Mouse (Mus musculus) erythroid progenitor cell, adult 5-6 weeks (primary cell): ENCODE results near the gene Rasl10a. TPM values are rescaled to one million over a fixed set of nuclear protein-coding genes. Genes with fewer than 3 reads are reported as not detected.
A peak's percentile ranks its signal among the peaks of the same experiment; 100 is the strongest.
"Not testable (repeated sequence)": the region's sequence is repeated elsewhere in the genome, so short reads cannot be mapped to it uniquely, and the experiment has no call there.

Experiments used
- ATAC-seq: replicated peaks from 2 replicates; pipeline ENCODE4 v1.8.0; 2016; ENCODE audit warnings: moderate number of reproducible peaks, mild to moderate bottlenecking, moderate TSS enrichment, inconsistent platforms; ENCODE audit not compliant: poor library complexity, low FRiP score, severe bottlenecking
- total RNA-seq, 2 experiments: library from RNA; stranded (forward) in 1 of 2; stranded (reverse) in 1 of 2; fragments of 150-400 nt in 1 of 2; fragments of 186-747, 209-891 nt in 1 of 2; gene quantifications; 2 replicates each; pipeline versions ENCODE4 v1.2.3 to v1.2.4; 2015 to 2017; ENCODE audit warnings: low replicate concordance in 2 of 2

Gene Rasl10a
- total RNA-seq, 2 experiments from 2014 or later, result not detected

DNA sequence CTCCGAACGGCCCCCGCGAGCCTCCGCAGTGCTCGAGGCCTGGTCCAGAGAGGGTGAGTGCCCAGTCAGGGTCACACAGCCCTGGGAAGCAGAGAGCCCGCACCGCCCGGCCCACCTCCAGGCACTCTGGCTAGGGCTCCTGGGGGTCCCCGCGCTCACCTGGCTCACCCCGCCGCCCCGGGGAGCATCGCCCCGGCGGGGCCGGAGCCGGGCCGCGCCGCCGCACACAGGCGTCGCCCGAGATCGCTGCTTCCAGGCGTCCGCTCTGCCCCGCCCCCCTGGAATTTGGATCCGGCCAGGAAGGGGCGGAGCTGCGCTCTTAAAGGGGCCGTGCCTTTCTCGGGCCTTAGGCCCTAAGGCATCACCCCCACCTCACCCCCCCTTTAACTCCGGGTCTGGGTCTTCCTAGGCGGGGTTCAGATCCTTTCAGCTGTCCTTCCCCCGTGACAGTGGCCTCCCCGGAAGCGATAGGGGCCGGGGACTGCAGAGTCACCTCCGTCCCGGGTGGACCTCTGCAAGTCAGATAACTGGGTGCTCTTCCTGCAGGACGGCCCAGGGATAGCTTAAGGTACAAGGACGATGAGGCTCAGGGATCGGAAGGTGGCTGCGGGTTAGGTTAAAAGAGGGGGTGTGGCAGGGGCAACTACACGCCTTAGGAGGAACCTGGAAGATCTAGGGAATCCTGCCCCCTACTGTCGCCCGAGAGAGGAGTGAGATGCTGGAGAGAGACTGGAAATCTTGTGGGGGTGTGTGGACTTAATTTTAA, 7.3 kb downstream of the Rasl10a start, which contains the start of gene Gas2l1:
Gas2l1 (minus strand) TSS at position 272 of the 766 bp plus-strand sequence.
- peak; percentile 89 for ATAC-seq

DNA sequence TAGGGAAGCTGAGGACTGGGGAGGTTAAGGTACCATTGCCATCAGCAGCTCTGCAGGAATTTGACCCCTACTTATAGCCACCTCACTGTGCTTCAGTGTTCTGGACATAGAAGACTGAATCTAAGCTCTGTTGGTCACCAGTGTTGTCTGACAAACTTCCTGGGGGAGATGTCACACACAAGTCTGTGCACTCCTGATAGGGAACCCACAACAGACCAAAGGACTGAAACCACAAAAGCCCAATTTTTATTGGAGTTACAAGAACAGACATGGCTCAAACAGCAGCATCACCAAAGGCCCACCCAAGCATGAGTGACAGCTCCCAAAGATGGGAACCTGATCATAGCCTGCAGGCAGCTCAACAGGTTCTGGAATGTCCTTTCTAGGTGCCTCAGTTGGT, 9.1 kb downstream of the Rasl10a start:
- no peak for ATAC-seq

DNA sequence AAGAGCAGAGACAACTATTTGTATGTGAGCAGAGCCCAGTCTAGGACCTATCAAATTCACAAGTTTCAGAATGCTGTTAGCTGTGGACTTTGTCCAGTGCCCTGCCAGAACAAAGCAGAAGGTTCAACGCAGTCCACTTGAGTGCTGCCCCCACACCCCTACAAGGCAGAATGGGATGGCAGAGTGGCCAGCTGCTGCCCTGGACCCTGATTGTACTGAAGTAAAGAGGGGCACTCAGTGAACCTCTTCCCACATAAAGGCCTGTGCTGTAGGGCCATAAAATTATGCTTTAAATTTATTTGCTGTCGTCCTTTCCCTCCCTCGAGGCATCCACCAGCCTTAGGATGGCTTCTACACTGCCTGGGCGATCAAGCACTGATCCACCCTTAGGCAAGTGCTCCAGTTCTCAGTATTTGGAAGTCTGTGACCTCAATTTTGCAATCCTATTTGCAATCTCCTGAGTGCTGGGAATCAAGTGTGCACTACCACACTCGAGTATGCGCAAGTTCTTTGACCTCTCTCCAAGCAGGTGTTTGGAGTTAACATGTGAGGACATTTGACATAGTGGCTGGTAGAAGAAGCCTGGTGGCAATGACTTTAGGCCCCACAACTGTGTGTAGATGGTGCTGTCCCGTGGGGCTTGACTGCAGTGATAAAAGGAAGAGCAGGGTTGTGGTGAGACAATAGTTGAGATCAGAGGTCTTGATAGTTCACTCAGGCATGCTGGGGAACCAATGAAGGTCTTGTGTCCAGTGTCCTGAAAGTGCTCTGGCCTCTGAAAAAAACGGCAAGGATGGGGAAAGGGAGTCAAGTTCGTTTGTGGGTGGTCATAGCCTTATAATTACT, 10.4 kb downstream of the Rasl10a start:
- ATAC-seq, result no peak

DNA sequence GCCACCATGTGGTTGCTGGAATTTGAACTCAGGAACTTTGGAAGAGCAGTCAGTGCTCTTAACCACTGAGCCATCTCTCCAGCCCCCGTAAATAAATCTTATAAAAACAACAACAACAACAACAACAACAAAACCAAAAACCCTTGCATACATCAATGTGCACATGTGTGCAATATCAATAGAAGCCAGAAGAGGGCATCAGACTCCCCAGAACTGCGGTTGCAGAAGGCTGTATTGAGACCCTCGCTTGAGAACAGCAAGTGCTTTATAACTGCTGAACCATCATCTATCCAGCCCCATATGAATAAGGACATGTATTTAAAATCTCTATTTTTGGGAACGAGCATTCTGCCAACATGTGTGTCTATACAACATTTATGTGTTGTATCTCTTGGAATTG, 17.0 kb downstream of the Rasl10a start:
- ATAC-seq, result 0 out of 2 replicates have a peak, but pooled peaks have one; percentile 63

DNA sequence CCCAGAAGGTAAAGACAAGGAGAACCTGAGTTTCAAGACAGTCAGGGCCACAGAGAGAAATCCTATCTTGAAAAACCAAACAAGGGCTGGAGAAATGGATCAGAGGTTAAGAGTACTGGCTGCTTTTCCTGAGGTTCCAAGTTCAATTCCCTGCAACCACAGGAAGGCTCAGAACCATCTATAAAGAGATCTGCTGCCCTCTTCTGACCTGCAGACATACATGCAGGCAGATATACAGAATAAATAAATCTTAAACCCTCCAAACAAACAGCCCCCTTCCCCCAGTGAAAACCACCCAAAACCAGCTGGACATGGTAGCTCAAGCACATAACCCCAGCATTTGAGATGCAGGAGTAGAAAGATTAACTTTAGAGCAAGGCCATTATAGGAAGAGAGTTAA, 17.8 kb downstream of the Rasl10a start:
- ATAC-seq, result no peak

DNA sequence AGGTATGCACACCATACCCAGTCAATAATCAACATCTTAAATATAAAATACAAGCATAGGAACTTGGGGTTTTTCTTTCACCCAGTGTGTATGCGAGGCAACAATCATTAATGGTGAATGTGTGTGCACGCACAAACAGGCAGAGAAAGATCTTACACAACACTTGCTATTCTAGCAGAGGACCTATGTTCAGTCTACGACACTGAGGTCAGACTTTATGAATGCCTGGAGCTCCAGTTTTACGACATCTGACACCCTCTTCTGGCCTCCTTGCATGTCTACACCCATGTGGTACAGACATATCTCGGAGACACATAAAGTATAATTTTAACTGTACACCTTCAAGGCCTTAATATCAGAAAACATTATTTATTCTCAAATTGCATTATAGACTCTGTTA, 18.9 kb downstream of the Rasl10a start:
- not testable (repeated sequence) for ATAC-seq

DNA sequence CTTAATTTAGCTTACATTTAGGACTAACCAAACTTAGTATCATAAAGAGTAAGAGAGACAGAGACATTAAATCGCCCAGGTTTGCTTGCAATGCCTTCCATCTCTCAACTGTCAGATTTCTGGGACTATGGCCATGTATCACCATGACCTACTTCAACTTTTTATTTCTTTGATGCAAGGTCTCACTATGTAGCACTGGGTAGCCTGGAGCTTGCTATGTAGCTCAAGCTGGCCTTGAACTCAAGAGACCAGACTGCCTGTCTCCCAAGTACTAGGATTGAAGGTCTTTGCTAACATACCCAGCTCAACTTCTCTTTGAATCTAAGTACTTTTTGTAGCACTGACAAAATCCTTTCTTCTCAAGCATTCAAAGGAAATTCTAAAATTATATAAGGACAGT, 31.2 kb downstream of the Rasl10a start:
- ATAC-seq, result no peak

DNA sequence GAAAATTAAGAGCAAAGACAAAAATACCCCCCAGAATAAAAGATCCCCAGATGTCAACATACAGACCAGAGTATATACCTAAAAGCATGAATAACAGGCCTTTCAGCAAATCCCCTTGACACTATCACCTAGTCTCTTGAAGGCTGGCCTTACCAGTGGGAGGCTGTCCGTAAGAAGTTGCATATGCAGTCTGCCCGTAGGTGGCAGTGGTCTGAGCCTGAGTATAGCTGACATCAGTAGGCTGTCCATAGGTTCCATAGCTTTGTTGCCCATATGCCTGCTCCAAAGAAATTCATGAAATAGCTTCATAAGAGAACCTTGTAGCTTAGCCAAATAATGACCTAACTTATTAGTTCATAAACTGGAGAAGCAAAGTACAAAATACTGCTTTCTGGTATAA, 33.8 kb downstream of the Rasl10a start:
- ATAC-seq, result no peak

DNA sequence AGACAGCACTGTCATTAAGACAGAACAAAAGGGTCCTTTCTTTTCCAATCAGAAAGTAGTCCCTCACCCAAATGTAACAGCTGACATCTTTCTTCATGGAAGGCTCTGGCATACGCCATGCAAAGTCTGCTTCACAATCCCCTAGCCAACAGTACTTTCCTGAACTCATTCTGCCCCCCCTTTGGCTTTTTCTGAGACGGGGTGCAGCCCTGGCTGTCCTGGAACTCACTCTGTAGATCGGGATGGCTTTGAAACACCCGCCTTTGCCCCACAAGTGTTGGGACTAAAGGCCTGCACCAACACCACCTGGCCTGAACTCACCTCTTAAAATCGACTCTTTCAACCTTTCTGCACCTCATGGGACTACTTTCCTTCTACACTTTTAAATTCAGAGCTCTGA, 37.9 kb downstream of the Rasl10a start:
- ATAC-seq, result no peak

DNA sequence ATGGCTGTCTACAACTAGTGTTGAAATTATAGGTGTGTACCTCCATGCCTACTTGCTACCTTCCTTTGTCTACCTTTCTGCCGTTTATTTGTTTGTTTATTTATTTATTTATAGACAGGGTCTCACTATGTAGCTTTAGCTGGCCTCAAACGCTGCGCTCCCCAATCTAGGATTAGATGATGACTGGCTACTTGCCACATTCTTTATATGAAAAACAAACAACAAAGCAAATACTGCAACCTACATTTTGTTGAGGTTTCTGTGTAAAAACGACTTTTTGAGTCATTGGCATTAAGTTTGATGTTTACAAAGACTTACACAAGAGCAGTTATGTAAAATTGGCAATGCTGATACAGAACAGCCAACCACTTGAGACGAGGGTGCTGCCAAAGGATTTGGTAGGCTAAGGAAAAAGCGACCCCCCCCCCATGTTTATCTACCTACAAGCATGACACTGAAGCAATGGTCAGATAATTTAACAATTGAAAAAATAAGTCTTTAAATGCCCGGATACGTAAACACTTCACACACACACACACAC, 38.6 kb downstream of the Rasl10a start:
- ATAC-seq, result no peak

DNA sequence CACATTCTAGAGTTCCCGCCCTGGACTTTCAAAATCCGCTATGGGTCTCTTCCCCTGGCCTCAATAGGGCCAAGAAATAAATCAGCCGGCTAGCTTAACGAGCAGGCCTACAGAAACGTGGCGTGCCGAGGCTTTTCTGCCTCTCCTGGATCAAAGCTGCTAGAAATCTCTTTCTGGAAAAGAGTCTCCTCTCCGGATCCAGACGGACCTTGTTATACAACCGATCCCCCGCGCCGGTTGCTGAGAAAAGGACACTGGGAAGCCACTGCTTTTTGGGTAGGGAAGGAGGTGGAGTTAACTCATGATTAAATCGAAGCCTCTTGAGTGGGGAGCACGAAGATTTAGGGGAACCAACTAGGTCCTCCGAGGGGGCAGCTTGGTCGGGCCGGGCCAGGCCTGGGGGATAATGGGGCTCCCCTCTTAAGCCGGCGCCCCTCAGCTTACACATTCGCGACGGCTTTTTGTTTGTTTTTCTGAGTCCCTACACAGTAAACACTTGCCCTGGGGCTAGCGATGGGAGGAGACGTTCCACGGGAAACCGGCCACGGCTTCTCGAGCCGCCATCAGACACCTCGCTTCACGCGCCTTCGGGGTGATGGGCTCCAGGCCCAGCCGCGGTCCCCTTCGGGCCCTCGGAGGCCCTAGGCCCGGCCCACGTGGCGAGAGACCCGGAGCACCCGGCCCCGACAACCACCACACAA, 40.3 kb downstream of the Rasl10a start:
- peak; percentile 28; the same call in 1 of the 2 replicates for ATAC-seq

DNA sequence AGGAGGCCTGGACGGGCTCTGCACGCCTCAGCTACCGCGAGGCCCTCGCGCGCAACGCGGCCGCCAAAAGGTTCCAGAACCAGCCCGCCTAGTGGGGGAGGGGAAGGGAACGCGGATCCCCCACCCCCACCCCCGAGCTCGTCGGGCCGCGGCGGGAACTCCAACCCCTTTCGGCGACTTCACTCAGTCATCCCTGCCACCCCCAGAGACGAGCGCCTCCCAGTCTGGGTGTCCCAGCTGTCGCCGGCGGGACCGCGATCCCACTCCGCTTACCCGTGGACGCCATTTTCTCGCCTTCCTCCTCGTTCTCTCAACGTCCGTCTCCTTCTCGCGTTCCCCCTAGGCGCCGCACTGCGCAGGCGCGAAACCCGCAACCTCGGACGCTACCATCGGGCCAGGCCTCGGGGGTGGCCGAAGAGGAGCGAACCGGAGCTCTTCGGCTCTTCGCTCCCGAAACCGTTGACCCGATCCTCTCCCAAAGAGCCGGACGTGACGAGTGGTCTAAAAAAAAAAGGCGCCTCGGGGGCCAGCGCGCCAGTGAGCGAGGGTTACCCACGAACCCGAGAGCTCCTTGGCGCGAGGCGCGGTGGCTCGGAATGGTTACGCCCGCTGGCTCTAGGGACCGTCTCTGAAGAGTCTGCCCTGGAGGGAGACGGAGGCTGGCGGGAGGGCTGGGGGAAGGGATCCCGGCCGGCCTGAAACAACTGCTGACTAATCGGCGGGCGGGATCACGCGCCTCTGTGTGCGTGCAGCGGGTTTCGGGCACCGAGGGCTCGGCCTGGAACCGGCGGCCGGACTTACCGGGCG, 41.0 kb downstream of the Rasl10a start, which contains the start of the genes Rhbdd3 and Ewsr1:
Rhbdd3 (plus strand) TSS at position 191 of the 807 bp plus-strand sequence.
Ewsr1 (minus strand) TSS at position 531 of the 807 bp plus-strand sequence.
- peak; percentile 83 for ATAC-seq

DNA sequence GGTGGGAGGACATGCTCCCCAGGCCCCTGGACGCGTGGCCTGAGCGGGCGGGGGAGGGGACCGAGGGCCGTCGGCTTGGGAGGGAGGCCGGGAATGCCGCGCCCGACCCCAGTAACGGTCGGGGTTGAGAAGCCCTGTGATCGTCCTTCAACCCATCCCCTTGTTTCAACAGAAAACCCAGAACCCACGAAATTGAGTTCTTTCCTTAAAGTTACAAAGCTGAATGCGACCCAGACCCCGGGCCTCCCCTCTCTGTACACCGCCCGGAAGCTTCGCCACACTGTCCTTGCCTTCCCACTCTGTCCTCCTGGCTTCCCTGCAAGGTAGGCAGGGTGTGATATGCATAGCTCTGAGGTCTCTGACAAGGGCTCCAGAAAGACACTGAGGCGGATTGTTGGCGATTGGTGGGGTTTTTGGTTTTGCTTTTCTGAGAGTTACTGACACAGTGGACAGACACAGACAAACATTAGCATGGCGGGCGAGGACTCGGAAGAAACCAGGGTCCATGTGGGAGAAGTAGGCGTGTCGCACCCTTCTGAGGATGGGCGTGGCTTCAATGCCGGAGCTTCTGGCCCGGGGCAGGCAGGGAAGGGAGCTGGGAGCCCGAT, 41.8 kb downstream of the Rasl10a start:
- peak; percentile 73 for ATAC-seq

DNA sequence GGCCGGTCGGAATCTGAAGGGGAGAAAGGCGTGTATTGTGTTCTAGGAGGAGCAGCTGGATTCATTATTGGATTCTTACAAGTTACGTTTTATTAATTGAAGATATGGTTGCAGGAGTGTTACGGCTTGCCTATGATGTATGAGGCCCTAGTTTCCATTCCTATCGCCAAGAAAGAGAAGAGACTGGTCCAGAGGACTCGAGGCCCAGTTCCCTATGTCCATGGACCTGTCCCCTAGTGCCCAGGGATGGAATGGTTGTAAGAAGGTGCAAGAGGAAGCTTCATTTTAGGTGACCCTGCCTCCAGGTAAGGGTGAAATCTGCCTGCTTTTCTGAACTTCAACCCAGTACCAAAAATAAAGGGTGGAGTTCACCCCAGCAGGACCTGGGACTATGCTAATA, 42.4 kb downstream of the Rasl10a start:
- no peak for ATAC-seq

DNA sequence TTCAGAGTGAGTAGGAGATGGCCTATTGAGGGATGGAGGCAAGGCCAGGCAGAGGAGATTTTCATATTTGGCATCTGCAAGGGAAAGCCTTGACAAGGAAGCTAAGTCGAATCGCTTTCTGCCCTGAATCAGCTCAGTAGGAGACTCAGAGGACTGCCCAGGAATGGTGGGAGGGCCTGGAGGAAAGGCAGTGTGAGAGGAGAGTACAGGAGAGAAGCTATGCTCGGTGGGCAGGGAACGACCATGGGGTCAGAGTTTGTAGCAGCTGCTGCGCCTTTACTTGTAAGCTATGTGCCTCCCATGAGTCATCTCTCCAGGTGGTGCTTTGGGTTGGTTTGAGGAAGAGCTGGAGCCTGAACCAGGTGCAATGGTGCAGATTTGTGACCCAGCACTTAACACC, 42.9 kb downstream of the Rasl10a start:
- no peak for ATAC-seq

DNA sequence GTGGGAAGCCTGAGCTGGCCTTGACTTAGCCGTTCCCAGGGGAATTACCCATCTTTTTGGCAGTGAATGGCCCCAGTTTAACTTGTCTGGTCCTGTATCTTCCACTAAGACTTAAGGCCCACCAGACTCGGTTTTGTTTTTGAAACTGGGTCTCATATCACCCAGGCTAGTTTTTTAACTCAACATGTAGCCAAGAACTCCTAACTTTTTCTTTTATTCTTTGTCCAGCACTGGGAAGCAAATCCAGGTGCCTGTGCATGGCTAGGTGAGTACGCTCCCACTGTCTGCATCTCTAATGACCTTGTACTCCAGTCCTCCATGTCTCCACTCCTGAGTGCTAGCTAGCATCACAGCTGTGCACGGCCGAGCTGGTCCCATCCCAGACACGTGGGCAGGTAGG, 43.7 kb downstream of the Rasl10a start:
- ATAC-seq, result no peak

DNA sequence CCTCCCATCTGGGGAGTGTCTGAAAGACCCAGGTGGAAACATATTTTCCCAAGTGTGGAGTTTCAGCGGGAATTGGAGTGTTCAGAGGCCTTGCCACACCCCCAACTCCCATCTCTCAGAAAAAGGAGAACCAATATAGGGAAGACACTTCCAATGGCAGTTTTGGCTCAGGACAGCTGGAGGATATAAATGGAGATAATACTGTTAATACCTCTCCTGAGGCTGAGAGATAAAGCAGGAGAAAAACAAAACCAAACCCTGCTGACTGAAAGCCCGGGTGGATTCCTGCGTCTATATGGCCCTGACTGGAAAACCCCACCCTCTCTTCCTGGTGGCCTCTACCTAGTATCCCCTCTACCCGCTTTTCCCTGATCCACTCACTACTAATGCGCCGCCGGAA, 44.5 kb downstream of the Rasl10a start:
- no peak for ATAC-seq

DNA sequence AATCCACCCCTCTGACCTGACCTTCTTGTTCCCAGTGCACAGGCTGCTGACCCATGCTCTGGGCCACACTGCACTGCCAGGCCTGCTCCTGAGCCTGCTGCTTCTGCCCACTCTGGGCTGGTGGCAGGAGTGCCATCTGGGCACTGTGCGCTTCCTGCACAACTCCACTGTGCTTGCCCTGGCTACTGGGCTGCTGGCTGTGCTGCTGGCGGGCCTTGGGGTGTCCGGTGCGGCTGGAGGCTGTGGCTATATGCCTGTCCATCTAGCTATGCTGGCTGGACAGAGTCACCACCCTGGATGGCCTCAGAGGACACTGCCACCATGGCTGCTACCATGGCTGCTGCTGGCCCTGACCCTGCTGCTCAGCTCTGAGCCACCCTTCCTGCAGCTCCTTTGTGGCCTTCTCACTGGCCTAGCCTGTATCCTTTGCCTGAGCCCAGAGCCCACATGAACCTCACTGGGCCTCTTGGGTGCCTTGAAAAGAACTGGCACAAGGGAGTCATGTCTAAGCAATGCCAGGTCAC, 46.1 kb downstream of the Rasl10a start:
- ATAC-seq, result no peak

DNA sequence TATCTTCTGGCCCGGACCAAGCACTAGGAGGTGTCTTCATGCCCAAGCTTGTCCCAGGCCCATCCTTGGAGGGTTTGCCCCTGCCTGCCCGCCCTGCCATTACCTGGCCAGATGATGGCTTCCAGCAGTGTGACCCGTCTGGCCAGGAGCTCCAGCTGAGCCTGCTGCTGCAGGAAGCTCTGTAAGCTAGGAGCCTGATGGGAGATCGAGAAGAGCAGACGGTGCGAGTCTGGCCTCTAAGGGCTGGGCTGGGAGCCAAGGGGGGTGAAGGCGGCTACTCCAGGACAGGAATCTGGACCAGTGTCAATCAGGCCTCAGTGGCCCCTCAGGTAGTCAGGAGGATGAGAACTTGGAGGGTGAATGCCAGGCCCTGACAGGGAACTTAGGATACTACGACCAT, 51.5 kb downstream of the Rasl10a start:
- ATAC-seq, result no peak
